Mouse (Mus musculus) small intestine, adult 2 months (tissue): ENCODE results near the gene Traf3ip2.

Source experiments
- CTCF ChIP-seq: fragments of 200-500 bp; IDR thresholded peaks from 2 replicates; pipeline ENCODE4 v1.5.1; 2012; ENCODE audit warnings: low read depth, mild to moderate bottlenecking, control low read depth, inconsistent platforms, low read length, moderate library complexity, mixed read lengths; ENCODE audit not compliant: insufficient replicate concordance, insufficient read length; ENCODE audit errors: extremely low read depth
- POLR2A ChIP-seq: fragments of 200-500 bp; IDR thresholded peaks from 2 replicates; pipeline ENCODE4 v1.6.1; 2012; ENCODE audit warnings: low read depth, mild to moderate bottlenecking, control low read depth, inconsistent platforms, low read length, moderate library complexity

- TF ChIP-seq CTCF (no peak), POLR2A (no peak)
Observed at GRCm38 (mm10) chr10:39616626-39617025, 3.9 kb downstream of the Traf3ip2 start.
